Mouse (Mus musculus) left cerebral cortex, postnatal 4 days (tissue): Measurements from ENCODE around the gene Ktn1. TPM values are rescaled to one million over a fixed set of nuclear protein-coding genes. Genes with fewer than 3 reads are reported as not detected.
A peak's percentile ranks its signal among the peaks of the same experiment; 100 is the strongest.

ENCODE experiments used
- DNase-seq: peaks from one replicate; pipeline ENCODE4 v3.0.0-alpha.2; 2022
- intact Hi-C: fragments of 180-260 bp; cut with DNase I; formaldehyde crosslinking; loops from one replicate; pipeline ENCODE4 v1.15.1; 2025
- total RNA-seq, 2 experiments: library from RNA; stranded (reverse); gene quantifications; 2 replicates each; pipeline ENCODE4 v1.2.3; 2021

Ktn1 gene
- total RNA-seq, 2 experiments from 2014 or later, result 105 to 119 TPM

- DNase-seq, result peak; percentile 70
- intact Hi-C loops, result loop anchor here (5.0 kb wide), 1 partner anchor 606 kb away; no protein-coding TSS in a partner anchor
Measured at GRCm38 (mm10) chr14:47751422-47752205, 103.4 kb downstream of the Ktn1 start.

- intact Hi-C loops, result loop anchor here (5.0 kb wide), 1 partner anchor 604 kb away; no protein-coding TSS in a partner anchor
- no peak for DNase-seq
Measured at GRCm38 (mm10) chr14:47753561-47753960, 105.3 kb downstream of the Ktn1 start.

- intact Hi-C loops, result loop anchor here (5.0 kb wide), 1 partner anchor 603 kb away; no protein-coding TSS in a partner anchor
- DNase-seq, result no peak
Measured at GRCm38 (mm10) chr14:47754253-47754897, 106.1 kb downstream of the Ktn1 start.

GRCm38 (mm10) chr14:47756411-47757065 lies 108.3 kb downstream of the Ktn1 start:
- DNase-seq, result no peak
- intact Hi-C loops, result no loop called here

- no peak for DNase-seq
- intact Hi-C loops, result no loop called here
Measured at GRCm38 (mm10) chr14:47765192-47765591, 116.9 kb downstream of the Ktn1 start.

- intact Hi-C loops, result no loop called here
- peak; percentile 35 for DNase-seq
Measured at GRCm38 (mm10) chr14:47765796-47766195, 117.5 kb downstream of the Ktn1 start.

- intact Hi-C loops, result no loop called here
- no peak for DNase-seq
Measured at GRCm38 (mm10) chr14:47766373-47766772, 118.1 kb downstream of the Ktn1 start.

- DNase-seq, result no peak
- intact Hi-C loops, result no loop called here
Measured at GRCm38 (mm10) chr14:47771496-47771895, 123.2 kb downstream of the Ktn1 start.

GRCm38 (mm10) chr14:47775543-47775942 lies 127.3 kb downstream of the Ktn1 start:
- intact Hi-C loops, result no loop called here
- DNase-seq, result no peak

GRCm38 (mm10) chr14:47776260-47777035 lies 128.2 kb downstream of the Ktn1 start:
- no peak for DNase-seq
- intact Hi-C loops, result no loop called here

- DNase-seq, result no peak
- intact Hi-C loops, result no loop called here
Measured at GRCm38 (mm10) chr14:47786112-47786511, 137.9 kb downstream of the Ktn1 start.

Other genes with a start within 250 kb of the Ktn1 start
- gene Dlgap5, start 230.0 kb upstream of the Ktn1 start, total RNA-seq, result 1 to 10 TPM; 4.0 to 4.2 TPM
- gene Fbxo34, start 198.0 kb upstream of the Ktn1 start, total RNA-seq, result 10 to 100 TPM; 27.9 to 28.4 TPM
- 10 to 100 TPM; 14.4 to 14.7 TPM for gene Atg14, start 77.8 kb upstream of the Ktn1 start, total RNA-seq